Mouse (Mus musculus) left cerebral cortex, postnatal 36 days (tissue): ENCODE results near the gene Gca. TPM values are rescaled to one million over a fixed set of nuclear protein-coding genes. Genes with fewer than 3 reads are reported as not detected.
"Not testable (repeated sequence)": the region's sequence is repeated elsewhere in the genome, so short reads cannot be mapped to it uniquely, and the experiment has no call there.

ENCODE experiments used
- DNase-seq, 2 experiments: peaks; one replicate each; pipeline ENCODE4 v3.0.0; 2021 to 2022; ENCODE audit warnings: low spot score in 2 of 2, mixed read lengths in 1 of 2
- intact Hi-C: fragments of 180-260 bp; cut with DNase I; formaldehyde crosslinking; loops from one replicate; pipeline ENCODE4 v1.15.1; 2025
- total RNA-seq, 2 experiments: library from RNA; stranded (reverse); gene quantifications; 2 replicates each; pipeline ENCODE4 v1.2.3; 2021

The Gca gene
- total RNA-seq, 2 experiments from 2014 or later, result 15.5 to 24.5 TPM

GRCm38 (mm10) chr2:62664839-62665238 is 754 bp downstream of the Gca start:
- intact Hi-C loops, result no loop called here
- DNase-seq, result no peak

GRCm38 (mm10) chr2:62665536-62665935 is 1.5 kb downstream of the Gca start:
- intact Hi-C loops, result no loop called here
- DNase-seq, result no peak

DNA sequence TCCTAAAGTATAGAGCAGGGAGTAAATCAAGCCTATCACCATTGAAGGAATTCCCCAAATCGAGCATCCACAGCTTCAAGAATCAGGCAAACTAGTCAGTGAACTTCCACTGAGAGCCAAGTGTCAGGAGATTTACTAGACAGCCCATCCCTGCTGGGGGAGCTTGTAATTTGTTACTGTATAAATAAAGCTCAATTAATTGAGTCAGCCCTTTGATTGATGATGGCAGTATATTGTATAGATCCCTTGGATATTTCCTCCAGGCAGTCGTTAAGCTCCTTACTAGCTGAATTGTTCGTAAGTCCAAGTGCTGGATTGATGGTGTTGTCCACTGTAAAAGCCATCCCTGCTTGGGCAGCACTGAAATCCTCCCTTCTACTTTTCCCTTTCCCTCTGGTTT is 5.8 kb downstream of the Gca start:
- no peak for DNase-seq
- intact Hi-C loops, result no loop called here

- no peak for DNase-seq
- intact Hi-C loops, result no loop called here
Measured at GRCm38 (mm10) chr2:62670301-62670700, 6.2 kb downstream of the Gca start.

GRCm38 (mm10) chr2:62670767-62671166 is 6.7 kb downstream of the Gca start:
- DNase-seq, result no peak
- intact Hi-C loops, result no loop called here

DNA sequence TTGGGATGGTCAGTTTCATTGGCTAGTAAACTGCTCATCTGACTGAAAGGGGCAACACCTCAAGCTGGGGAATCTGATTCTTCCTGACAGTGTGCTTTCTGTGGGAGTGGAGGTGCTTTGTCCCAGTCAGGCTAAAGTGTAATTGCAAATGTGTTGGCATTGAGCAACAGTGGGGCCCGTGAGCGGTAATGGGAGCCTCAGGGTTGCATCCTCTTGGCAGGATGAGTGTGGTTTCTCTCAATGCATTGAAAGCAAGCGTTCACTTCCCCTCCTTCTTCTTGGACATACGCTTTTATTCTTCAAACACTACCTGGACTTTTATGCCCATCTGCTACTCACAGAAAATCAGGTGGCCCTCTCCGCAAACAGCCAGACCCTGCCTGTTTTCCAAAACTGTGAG is 8.7 kb downstream of the Gca start:
- intact Hi-C loops, result no loop called here
- DNase-seq, result no peak

GRCm38 (mm10) chr2:62681667-62682066 is 17.6 kb downstream of the Gca start:
- peak; percentile 62 to 63 for DNase-seq
- intact Hi-C loops, result no loop called here

- intact Hi-C loops, result no loop called here
- DNase-seq, result no peak
Measured at GRCm38 (mm10) chr2:62684989-62685595, 21.0 kb downstream of the Gca start.

- intact Hi-C loops, result no loop called here
- no peak for DNase-seq
Measured at GRCm38 (mm10) chr2:62685934-62686333, 21.8 kb downstream of the Gca start.

- no peak for DNase-seq
- intact Hi-C loops, result no loop called here
Measured at GRCm38 (mm10) chr2:62706313-62706712, 42.2 kb downstream of the Gca start.

DNA sequence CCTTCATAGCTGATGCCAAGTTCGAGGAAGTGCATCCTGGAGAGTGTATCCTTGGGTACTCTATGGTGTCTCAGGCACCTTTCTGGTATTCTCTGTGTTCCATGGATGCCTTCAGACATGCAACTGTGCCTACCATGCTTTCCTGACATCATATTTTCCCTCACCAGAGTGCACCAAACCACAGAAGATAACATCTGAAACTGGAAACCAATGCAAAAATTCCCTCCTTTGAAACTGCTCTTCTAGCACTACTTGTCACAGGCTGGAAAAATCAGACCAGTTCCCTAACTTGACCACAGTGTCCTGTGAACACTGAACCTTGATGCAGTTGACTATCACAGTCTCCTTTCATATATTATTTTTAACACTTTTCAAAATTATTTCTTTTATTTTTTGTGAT is 45.5 kb downstream of the Gca start:
- DNase-seq, result no peak
- intact Hi-C loops, result loop anchor here (10.0 kb wide), 1 partner anchor 475 kb away; the partner anchor contains the start of gene Kcnh7

DNA sequence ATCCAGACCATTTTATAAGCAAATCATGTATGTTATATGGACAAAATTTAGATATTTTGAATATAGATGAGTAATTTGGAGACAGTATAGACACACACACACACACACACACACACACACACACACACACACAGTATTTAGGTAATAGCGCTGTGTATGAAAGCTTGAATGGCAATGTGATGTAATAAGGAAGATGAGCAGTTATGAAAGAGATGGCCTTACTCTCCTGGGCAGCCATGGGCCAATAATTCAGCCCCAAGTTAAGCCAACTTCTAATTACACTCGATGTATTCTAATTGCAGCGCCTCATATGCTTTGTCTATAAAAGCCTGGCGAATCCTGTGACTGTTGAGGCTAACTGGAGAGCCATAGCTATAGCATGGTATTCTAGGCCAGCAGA is 50.3 kb downstream of the Gca start:
- intact Hi-C loops, result loop anchor here (10.0 kb wide), 1 partner anchor 470 kb away; the partner anchor contains the start of gene Kcnh7
- DNase-seq, result not testable (repeated sequence)

GRCm38 (mm10) chr2:62715260-62715659 is 51.2 kb downstream of the Gca start:
- no peak for DNase-seq
- intact Hi-C loops, result loop anchor here (10.0 kb wide), 1 partner anchor 470 kb away; the partner anchor contains the start of gene Kcnh7

DNA sequence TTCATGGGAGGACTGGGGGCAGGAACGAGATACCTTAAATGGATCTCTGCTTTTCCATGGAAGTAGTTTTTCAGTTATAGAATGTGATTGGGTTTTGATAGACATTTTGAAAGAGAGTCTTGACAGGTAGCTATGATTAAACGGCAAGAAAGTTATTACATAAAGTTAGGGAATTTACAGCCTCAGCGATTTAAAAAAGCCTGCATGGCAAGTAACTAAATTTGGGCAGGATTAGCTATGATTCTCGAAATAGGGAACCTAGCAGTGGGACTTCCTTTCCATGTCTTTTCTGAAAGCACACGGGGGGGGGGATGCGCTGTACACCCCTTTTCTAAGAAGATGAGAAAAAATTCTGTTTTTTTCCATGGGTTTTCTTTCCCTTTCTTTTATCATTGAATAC is 53.2 kb downstream of the Gca start:
- intact Hi-C loops, result loop anchor here (10.0 kb wide), 1 partner anchor 468 kb away; the partner anchor contains the start of gene Kcnh7
- DNase-seq, result no peak

- no peak for DNase-seq
- intact Hi-C loops, result loop anchor here (10.0 kb wide), 1 partner anchor 466 kb away; the partner anchor contains the start of gene Kcnh7
Measured at GRCm38 (mm10) chr2:62718411-62718810, 54.3 kb downstream of the Gca start.

DNA sequence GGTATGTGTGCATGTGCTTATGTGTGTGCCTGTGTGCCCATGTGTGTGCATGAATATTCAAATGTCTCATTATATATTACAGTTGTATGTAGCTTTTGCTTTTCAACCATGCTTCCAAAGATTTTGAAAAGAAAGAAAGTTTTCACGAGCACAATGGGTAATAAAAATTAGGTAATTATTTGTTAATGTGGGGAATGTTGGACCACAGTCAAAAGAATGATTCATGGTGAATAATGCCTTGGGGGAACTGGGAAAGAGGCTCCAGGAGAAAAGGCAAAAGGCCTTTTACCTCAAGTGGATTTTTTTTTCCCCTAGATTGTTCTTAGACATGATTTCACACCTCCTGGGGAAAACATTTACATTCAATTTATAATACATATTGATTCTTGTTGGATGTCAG is 61.9 kb downstream of the Gca start:
- DNase-seq, result no peak
- intact Hi-C loops, result no loop called here

DNA sequence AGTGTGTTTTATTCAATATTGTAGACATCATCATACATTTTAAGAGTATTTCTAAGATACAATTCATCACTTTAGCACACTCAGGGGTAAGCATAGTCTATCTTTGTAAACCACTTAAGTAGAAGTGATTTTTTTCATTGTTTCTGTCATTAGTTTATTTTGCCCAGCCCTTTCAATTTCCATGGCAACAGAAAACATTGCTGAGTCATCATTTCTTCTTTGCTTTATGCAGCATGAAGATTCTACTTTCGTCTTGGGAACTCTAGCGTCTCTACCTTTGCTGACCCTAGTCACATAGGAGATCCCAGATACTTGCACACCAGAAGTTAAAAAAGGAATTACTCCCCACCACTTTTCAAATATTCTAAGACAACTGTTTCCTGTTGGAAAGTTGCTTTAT is 63.6 kb downstream of the Gca start:
- DNase-seq, result no peak
- intact Hi-C loops, result no loop called here

DNA sequence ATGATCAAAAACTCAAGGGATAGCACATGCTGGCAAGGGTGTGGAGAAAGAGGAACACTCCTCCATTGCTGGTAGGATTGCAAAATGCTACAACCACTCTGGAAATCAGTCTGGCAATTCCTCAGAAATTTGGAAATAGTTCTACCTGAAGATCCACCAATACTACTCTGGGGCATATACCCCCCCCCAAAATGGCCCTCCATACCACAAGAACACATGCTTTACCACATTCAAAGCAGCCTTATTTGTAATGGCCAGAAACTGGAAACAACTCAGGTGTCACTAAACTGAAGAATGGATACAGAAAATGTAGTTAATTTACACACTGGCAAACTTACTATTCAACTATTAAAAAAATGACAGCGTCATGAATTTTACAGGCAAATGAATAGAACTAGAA is 66.6 kb downstream of the Gca start:
- no peak for DNase-seq
- intact Hi-C loops, result no loop called here

- intact Hi-C loops, result no loop called here
- DNase-seq, result no peak
Measured at GRCm38 (mm10) chr2:62743098-62743497, 79.0 kb downstream of the Gca start.
